Mouse (Mus musculus) heart, adult 2 months (tissue): ENCODE data around the gene Pld1.

Source experiments
- EP300 ChIP-seq: fragments of 200-500 bp; IDR thresholded peaks from 2 replicates; pipeline ENCODE4 v1.6.1; 2011; ENCODE audit warnings: low read depth, low read length, control low read depth; ENCODE audit not compliant: insufficient read depth
- POLR2A ChIP-seq: fragments of 200-500 bp; IDR thresholded peaks from 2 replicates; pipeline ENCODE4 v1.6.1; 2011; ENCODE audit warnings: mild to moderate bottlenecking, low read depth, low read length, control low read depth; ENCODE audit not compliant: insufficient read depth

DNA sequence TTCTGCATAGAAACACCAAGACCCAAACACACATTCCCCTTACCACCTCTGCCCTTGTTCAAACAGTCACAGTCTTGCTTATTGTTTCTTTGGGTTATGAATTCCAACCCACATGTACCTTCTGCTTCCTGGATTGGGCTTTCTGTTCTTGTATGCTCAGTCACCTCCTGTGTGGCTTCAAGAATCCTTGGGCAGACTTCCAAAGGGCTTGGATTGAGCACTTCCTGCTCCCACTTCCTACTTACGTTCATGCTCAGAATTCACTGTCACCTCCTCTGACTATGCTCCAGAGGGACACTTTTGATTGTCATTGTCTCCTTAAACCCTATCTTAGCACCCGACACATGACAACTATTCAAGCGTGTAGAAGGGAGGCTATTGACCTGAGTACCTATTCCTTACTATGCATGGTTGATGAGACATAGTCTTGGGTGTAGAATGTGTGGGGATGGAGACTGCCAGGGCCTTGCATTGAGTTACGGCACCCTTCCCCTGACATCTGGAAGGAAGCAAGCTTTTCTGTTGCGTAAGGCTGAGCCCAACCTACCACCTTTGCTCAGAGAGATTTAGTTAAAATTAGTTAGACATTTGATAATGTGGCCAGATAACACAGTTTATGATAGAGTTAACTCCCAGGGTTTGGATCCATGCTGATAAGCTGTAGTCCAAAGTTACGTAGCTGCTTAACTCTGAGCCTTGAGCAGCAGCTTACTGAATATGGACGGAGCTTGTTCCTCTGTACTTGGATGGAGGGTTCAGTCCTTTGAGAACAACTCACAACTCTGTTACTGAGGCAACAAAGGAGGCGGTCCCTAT is 55.9 kb downstream of the Pld1 start:
- TF ChIP-seq POLR2A (no peak), EP300 (no peak)
